Mouse (Mus musculus): ENCODE data around the gene Cckbr.

GRCm38 (mm10) chr7:105498854-105499492, 73.4 kb downstream of the Cckbr start:
- TF ChIP-seq TAL1 (IDR thresholded peaks at IDR 0.05; ENCODE audit: low read length), result no peak
- TF ChIP-seq GATA1 (IDR thresholded peaks at IDR 0.05; ENCODE audit: low read length), result no peak

Data from erythroblast, embryonic 14.5 days (primary cell).